Mouse (Mus musculus) hindbrain, embryonic 12.5 days (tissue): ENCODE results near the gene Spata32. TPM values are rescaled to one million over a fixed set of nuclear protein-coding genes. Genes with fewer than 3 reads are reported as not detected.
"Not testable (repeated sequence)": the region's sequence is repeated elsewhere in the genome, so short reads cannot be mapped to it uniquely, and the experiment has no call there.

Experiments
- ATAC-seq: fragments of 200-750 bp; cut with Nextera tagmentation; 2 replicates; pipeline ENCODE4 v1.8.0; 2017; ENCODE audit warnings: moderate TSS enrichment; ENCODE audit not compliant: low FRiP score
- H3K27ac ChIP-seq: fragments of 300-500 bp; sonication (generic); 2 replicates; pipeline ENCODE4 v1.5.1; 2016; ENCODE audit warnings: mild to moderate bottlenecking
- H3K27me3 ChIP-seq: fragments of 300-500 bp; sonication (generic); 2 replicates; pipeline ENCODE4 v1.6.1; 2016; ENCODE audit warnings: mild to moderate bottlenecking
- H3K36me3 ChIP-seq: fragments of 300-500 bp; sonication (generic); 2 replicates; pipeline ENCODE4 v1.6.1; 2016; ENCODE audit warnings: mild to moderate bottlenecking
- H3K4me1 ChIP-seq: fragments of 300-500 bp; sonication (generic); 2 replicates; pipeline ENCODE4 v1.6.1; 2016
- H3K4me2 ChIP-seq: fragments of 300-500 bp; sonication (generic); replicated peaks from 2 replicates; pipeline ENCODE4 v1.6.1; 2016; ENCODE audit warnings: mild to moderate bottlenecking
- H3K4me3 ChIP-seq: fragments of 300-500 bp; sonication (generic); 2 replicates; pipeline ENCODE4 v1.5.1; 2016; ENCODE audit warnings: mild to moderate bottlenecking
- H3K9ac ChIP-seq: fragments of 300-500 bp; sonication (generic); 2 replicates; pipeline ENCODE4 v1.6.1; 2016; ENCODE audit warnings: mild to moderate bottlenecking, moderate library complexity
- H3K9me3 ChIP-seq: fragments of 300-500 bp; sonication (generic); replicated peaks from 2 replicates; pipeline ENCODE4 v1.6.1; 2016; ENCODE audit warnings: mild to moderate bottlenecking
- WGBS: fragments of 180-500 bp; shearing (Covaris S2); methylation state at CpG from one replicate; pipeline ENCODE4 v1.1.7; 2016; 5-methylcytosine and 5-hydroxymethylcytosine counted together
- polyA plus RNA-seq: library from polyadenylated mRNA; unstranded; fragments of >200 nt; fragmentation: Nextera tagmentation; extraction: Ambion mirVana; gene quantifications from 2 replicates; pipeline ENCODE4 v1.2.1, GENCODE M21; 2016

Spata32 gene
- polyA plus RNA-seq, 1 experiment from 2014 or later: not detected

- Histone ChIP-seq H3K36me3 (peaks cover 49% of the 10 kb centered on the region), H3K4me2 (no peak overlapping the region), H3K27me3 (no peaks in the 10 kb centered on the region), H3K9ac (no peak overlapping the region), H3K27ac (no peak overlapping the region), H3K9me3 (no peaks in the 10 kb centered on the region), H3K4me3 (no peak overlapping the region), H3K4me1 (no peaks in the 10 kb centered on the region; the same call in 1 of the 2 replicates)
- WGBS: 80% methylated on average over 9 of the region's 9 CpGs
- ATAC-seq: no peak
Measured at GRCm38 (mm10) chr11:103237757-103238156, 19.5 kb upstream of the Spata32 start.

GRCm38 (mm10) chr11:103236903-103237302 is 18.7 kb upstream of the Spata32 start:
- no peak for ATAC-seq
- Histone ChIP-seq H3K27me3 (no peaks in the 10 kb centered on the region), H3K36me3 (peaks cover 49% of the 10 kb centered on the region), H3K9ac (no peak overlapping the region), H3K9me3 (no peaks in the 10 kb centered on the region), H3K4me3 (no peak overlapping the region), H3K4me2 (no peak overlapping the region), H3K27ac (no peak overlapping the region), H3K4me1 (no peaks in the 10 kb centered on the region; the same call in 1 of the 2 replicates)
- 85% methylated on average over 10 of the region's 10 CpGs for WGBS

DNA sequence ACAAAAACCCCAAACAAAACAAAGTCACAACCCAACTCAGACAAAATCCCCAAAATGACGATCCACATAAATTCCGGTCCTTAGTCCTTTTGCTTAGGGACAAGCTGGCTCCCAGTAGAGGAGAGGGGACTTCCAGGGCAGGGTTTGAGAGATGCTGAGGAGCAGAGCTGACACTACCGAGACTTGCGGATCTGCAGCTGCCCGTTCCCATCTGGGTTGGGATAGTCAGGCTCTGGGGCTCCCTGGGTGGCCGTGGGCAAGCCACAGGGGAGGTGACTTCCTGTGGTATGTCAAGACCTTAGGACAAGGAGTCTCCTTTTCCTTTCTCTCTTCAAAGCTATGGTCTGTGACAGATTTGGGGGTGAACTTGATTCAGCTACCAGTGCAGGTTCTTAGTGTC is 18.2 kb upstream of the Spata32 start:
- no peaks in the 10 kb centered on the region for H3K9me3 ChIP-seq
- no peak overlapping the region for H3K4me3 ChIP-seq
- no peaks in the 10 kb centered on the region for H3K27me3 ChIP-seq
- ATAC-seq: no peak
- no peak overlapping the region for H3K9ac ChIP-seq
- WGBS: 80% methylated on average over 6 of the region's 6 CpGs
- H3K27ac ChIP-seq: no peak overlapping the region
- H3K36me3 ChIP-seq: peaks cover 50% of the 10 kb centered on the region
- H3K4me2 ChIP-seq: no peak overlapping the region
- H3K4me1 ChIP-seq: no peaks in the 10 kb centered on the region; the same call in 1 of the 2 replicates

- Histone ChIP-seq H3K4me3 (no peak overlapping the region), H3K36me3 (peaks cover 53% of the 10 kb centered on the region), H3K27ac (no peak overlapping the region; the same call in 1 of the 2 replicates), H3K4me2 (no peak overlapping the region), H3K9ac (no peak overlapping the region), H3K27me3 (no peaks in the 10 kb centered on the region), H3K9me3 (no peaks in the 10 kb centered on the region), H3K4me1 (no peaks in the 10 kb centered on the region)
- 77% methylated on average over 11 of the region's 11 CpGs for WGBS
- ATAC-seq: no peak
Measured at GRCm38 (mm10) chr11:103235702-103236101, 17.5 kb upstream of the Spata32 start.

GRCm38 (mm10) chr11:103234447-103234846 is 16.2 kb upstream of the Spata32 start:
- H3K4me2 ChIP-seq: no peak overlapping the region
- peaks cover 62% of the 10 kb centered on the region for H3K36me3 ChIP-seq
- no peak overlapping the region for H3K4me3 ChIP-seq
- 89% methylated on average over 1 of the region's 1 CpGs for WGBS
- no peak for ATAC-seq
- H3K4me1 ChIP-seq: no peaks in the 10 kb centered on the region
- no peak overlapping the region for H3K27ac ChIP-seq
- no peaks in the 10 kb centered on the region for H3K9me3 ChIP-seq
- no peak overlapping the region for H3K9ac ChIP-seq
- no peaks in the 10 kb centered on the region for H3K27me3 ChIP-seq

DNA sequence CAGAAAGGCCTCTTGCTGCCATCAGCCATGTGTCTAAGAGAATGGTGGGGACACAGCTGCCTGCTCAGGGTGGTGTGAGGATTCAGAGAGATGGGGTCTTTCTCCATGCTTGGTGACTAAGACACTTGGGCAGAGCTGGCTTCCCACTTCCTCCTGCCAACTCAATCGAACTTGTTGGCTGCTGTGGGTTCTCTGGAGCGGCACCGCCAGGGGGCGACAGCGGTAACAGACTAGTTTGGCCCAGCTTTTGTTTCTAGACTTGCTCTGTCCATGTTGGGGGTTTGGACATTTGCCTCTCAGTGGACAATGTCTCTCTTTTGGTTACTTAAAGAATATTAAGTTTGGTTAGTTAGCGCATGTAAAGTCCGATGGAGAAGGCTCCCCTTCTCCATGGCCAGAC is 14.7 kb upstream of the Spata32 start:
- Histone ChIP-seq H3K27ac (no peak overlapping the region), H3K4me2 (no peak overlapping the region), H3K9ac (no peak overlapping the region), H3K36me3 (peaks cover 56% of the 10 kb centered on the region), H3K27me3 (no peaks in the 10 kb centered on the region), H3K4me1 (no peaks in the 10 kb centered on the region), H3K4me3 (no peak overlapping the region), H3K9me3 (no peaks in the 10 kb centered on the region)
- ATAC-seq: no peak
- 32% methylated on average over 7 of the region's 7 CpGs for WGBS

GRCm38 (mm10) chr11:103231367-103231766 is 13.1 kb upstream of the Spata32 start:
- no peak overlapping the region for H3K27ac ChIP-seq
- no peak overlapping the region for H3K9ac ChIP-seq
- H3K27me3 ChIP-seq: no peaks in the 10 kb centered on the region
- ATAC-seq: no peak
- H3K36me3 ChIP-seq: peaks cover 56% of the 10 kb centered on the region
- no peak overlapping the region for H3K4me2 ChIP-seq
- no peaks in the 10 kb centered on the region for H3K4me1 ChIP-seq
- H3K9me3 ChIP-seq: no peaks in the 10 kb centered on the region
- no peak overlapping the region for H3K4me3 ChIP-seq
- WGBS: 94% methylated on average over 7 of the region's 7 CpGs

GRCm38 (mm10) chr11:103230626-103231025 is 12.4 kb upstream of the Spata32 start:
- Histone ChIP-seq H3K4me3 (no peak overlapping the region), H3K36me3 (peaks cover 53% of the 10 kb centered on the region), H3K27ac (no peak overlapping the region), H3K27me3 (no peaks in the 10 kb centered on the region), H3K9me3 (no peaks in the 10 kb centered on the region), H3K9ac (no peak overlapping the region), H3K4me2 (no peak overlapping the region), H3K4me1 (no peaks in the 10 kb centered on the region)
- no peak for ATAC-seq
- 90% methylated on average over 19 of the region's 19 CpGs for WGBS

GRCm38 (mm10) chr11:103229608-103230007 is 11.4 kb upstream of the Spata32 start:
- no peak for ATAC-seq
- 100% methylated on average over 2 of the region's 2 CpGs for WGBS
- peaks cover 58% of the 10 kb centered on the region for H3K36me3 ChIP-seq

GRCm38 (mm10) chr11:103223951-103224456 is 5.8 kb upstream of the Spata32 start:
- ATAC-seq: no peak
- no peak overlapping the region for H3K27ac ChIP-seq
- no peak overlapping the region for H3K9ac ChIP-seq
- WGBS: 68% methylated on average over 18 of the region's 18 CpGs
- H3K4me2 ChIP-seq: no peak overlapping the region
- H3K4me3 ChIP-seq: no peak overlapping the region
- peaks cover 68% of the 10 kb centered on the region for H3K36me3 ChIP-seq
- no peaks in the 10 kb centered on the region for H3K9me3 ChIP-seq
- H3K27me3 ChIP-seq: peaks cover 4% of the 10 kb centered on the region; the same call in 1 of the 2 replicates
- H3K4me1 ChIP-seq: 0 out of 2 replicates have a peak, but pooled peaks cover 3% of the 10 kb centered on the region

More at GRCm38 (mm10) chr11:103229608-103230007, 11.4 kb upstream of the Spata32 start:
- Histone ChIP-seq H3K4me1 (no peaks in the 10 kb centered on the region), H3K9ac (no peak overlapping the region), H3K4me3 (no peak overlapping the region), H3K27ac (no peak overlapping the region), H3K4me2 (no peak overlapping the region), H3K9me3 (no peaks in the 10 kb centered on the region), H3K27me3 (no peaks in the 10 kb centered on the region)

DNA sequence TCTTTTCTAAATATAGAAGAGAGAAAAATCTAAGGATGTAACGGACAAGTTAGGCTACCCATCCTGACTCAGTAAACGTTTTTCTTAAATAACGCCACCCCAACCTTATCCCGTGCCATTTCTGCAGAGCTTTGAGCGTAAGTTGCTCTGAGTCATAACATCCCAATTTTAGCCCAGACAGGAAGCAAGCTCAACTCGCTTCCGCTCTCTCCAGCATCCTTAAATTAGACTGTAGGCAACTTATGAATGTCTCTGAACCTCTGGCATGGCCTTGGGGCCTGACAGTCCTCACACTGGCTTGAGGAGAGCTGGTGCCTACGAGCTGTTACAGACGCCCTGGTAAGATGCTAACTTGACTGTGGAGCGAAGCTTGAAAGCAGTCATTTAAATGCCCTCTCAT is 5.2 kb upstream of the Spata32 start:
- no peak for ATAC-seq
- 89% methylated on average over 10 of the region's 10 CpGs for WGBS

DNA sequence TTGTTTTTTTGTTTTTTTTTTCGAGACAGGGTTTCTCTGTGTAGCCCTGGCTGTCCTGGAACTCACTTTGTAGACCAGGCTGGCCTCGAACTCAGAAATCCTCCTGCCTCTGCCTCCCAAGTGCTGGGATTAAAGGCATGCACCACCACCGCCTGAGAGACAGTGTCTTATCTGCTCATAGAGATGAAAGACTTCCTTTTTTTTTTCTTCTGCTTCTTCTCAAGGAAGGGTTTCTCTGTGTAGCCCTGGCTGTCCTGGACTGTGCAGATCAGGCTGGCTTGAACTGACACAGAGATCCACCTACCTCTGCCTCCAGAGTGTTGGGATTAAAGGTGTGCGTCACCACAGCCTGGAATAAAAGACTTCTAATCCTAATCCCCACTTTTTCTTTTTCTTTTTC is 4.5 kb upstream of the Spata32 start:
- H3K36me3 ChIP-seq: peaks cover 61% of the 10 kb centered on the region
- H3K4me2 ChIP-seq, H3K9me3 ChIP-seq, H3K27ac ChIP-seq, H3K27me3 ChIP-seq, ATAC-seq, H3K4me3 ChIP-seq, H3K9ac ChIP-seq: not testable (repeated sequence)
- 88% methylated on average over 4 of the region's 4 CpGs for WGBS
- H3K4me1 ChIP-seq: peaks cover 11% of the 10 kb centered on the region

More for the DNA sequence above, 5.2 kb upstream of the Spata32 start:
- no peak overlapping the region for H3K27ac ChIP-seq
- H3K36me3 ChIP-seq: peaks cover 64% of the 10 kb centered on the region
- no peak overlapping the region for H3K9ac ChIP-seq
- H3K4me3 ChIP-seq: no peak overlapping the region
- peaks cover 5% of the 10 kb centered on the region for H3K4me1 ChIP-seq
- no peak overlapping the region for H3K4me2 ChIP-seq
- no peaks in the 10 kb centered on the region for H3K9me3 ChIP-seq
- H3K27me3 ChIP-seq: peaks cover 6% of the 10 kb centered on the region; the same call in 1 of the 2 replicates

DNA sequence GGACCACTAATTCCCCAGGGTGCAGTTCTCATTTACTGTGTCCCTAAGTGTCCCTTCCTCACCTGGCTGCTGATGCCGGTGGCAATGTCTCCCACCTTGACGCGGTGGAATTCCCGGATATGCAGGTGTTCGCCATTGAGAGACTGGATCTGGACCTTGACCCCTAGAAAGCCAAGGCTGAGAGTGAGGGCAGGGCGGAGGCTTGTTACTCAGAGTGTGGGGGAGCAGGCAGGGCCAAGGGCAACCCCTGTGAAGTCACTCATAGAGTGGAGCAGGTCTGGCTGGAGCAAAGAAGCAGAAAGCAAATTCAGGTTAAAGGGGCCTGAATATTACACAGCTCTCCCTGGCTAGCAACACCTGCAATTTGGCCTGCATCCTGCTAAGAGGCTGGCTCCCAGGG is 3.2 kb upstream of the Spata32 start:
- H3K9ac ChIP-seq: no peak overlapping the region
- peaks cover 50% of the 10 kb centered on the region for H3K36me3 ChIP-seq
- 92% methylated on average over 6 of the region's 6 CpGs for WGBS
- H3K4me1 ChIP-seq: peaks cover 11% of the 10 kb centered on the region
- no peak for ATAC-seq
- H3K9me3 ChIP-seq: no peaks in the 10 kb centered on the region
- H3K4me2 ChIP-seq: no peak overlapping the region
- H3K27me3 ChIP-seq: peaks cover 10% of the 10 kb centered on the region
- no peak overlapping the region for H3K27ac ChIP-seq
- no peak overlapping the region for H3K4me3 ChIP-seq
